Mouse (Mus musculus) kidney, adult 2 months (tissue): ENCODE data around the gene Gnb1. TPM values are rescaled to one million over a fixed set of nuclear protein-coding genes. Genes with fewer than 3 reads are reported as not detected.

Experiments
- DNase-seq: peaks from one replicate; pipeline ENCODE4 v3.0.0; 2021
- H3K27ac ChIP-seq: fragments of 200-500 bp; 2 replicates; pipeline ENCODE4 v1.5.1; 2012; ENCODE audit warnings: low read depth, low read length, control low read depth, inconsistent platforms; ENCODE audit not compliant: insufficient read depth
- H3K27me3 ChIP-seq: fragments of 200-500 bp; replicated peaks from 2 replicates; pipeline ENCODE4 v1.6.1; 2012; ENCODE audit warnings: mild to moderate bottlenecking, moderate library complexity, low read length, inconsistent platforms; ENCODE audit not compliant: control insufficient read depth, insufficient read depth
- H3K36me3 ChIP-seq: fragments of 200-500 bp; 2 replicates; pipeline ENCODE4 v1.6.1; 2012; ENCODE audit warnings: mild to moderate bottlenecking, moderate library complexity, low read length, inconsistent platforms; ENCODE audit not compliant: control insufficient read depth, insufficient read depth
- H3K4me1 ChIP-seq: fragments of 200-500 bp; 2 replicates; pipeline ENCODE4 v1.6.1; 2011; ENCODE audit warnings: low read length; ENCODE audit not compliant: control insufficient read depth, insufficient read depth
- H3K4me3 ChIP-seq: fragments of 200-500 bp; 2 replicates; pipeline ENCODE4 v1.5.1; 2011; ENCODE audit warnings: mild to moderate bottlenecking, low read depth, low read length, control low read depth; ENCODE audit not compliant: insufficient read depth
- CTCF ChIP-seq: fragments of 200-500 bp; conservative IDR thresholded peaks from 2 replicates; pipeline ENCODE4 v1.5.1; 2011; ENCODE audit warnings: low read depth, mild to moderate bottlenecking, control low read depth, low read length, moderate library complexity, mixed read lengths; ENCODE audit not compliant: insufficient read depth, insufficient read length
- POLR2A ChIP-seq: fragments of 200-500 bp; IDR thresholded peaks from one replicate; pipeline ENCODE4 v1.6.1; 2011; ENCODE audit warnings: low read depth, low read length, control low read depth
- WGBS: fragments of 180-500 bp; shearing (Covaris S2); methylation state at CpG from one replicate; pipeline ENCODE4 v1.1.7; 2018; 5-methylcytosine and 5-hydroxymethylcytosine counted together
- polyA plus RNA-seq: library from polyadenylated mRNA; depleted of rRNA; stranded (reverse); fragments of >200 nt; gene quantifications from 2 replicates; pipeline ENCODE4 v1.2.3, GENCODE M21; 2012

The Gnb1 gene
- polyA plus RNA-seq, 1 experiment = 399 TPM

GRCm38 (mm10) chr4:155595777-155596176 lies 104.6 kb downstream of the Gnb1 start:
- no peak overlapping the region for H3K4me3 ChIP-seq
- no peak for DNase-seq
- WGBS = 75% methylated on average over 3 of the region's 3 CpGs
- no peaks in the 10 kb centered on the region for H3K27me3 ChIP-seq
- H3K4me1 ChIP-seq = 0 out of 2 replicates have a peak, but pooled peaks cover 3% of the 10 kb centered on the region
- TF ChIP-seq POLR2A (no peak), CTCF (no peak)
- no peaks in the 10 kb centered on the region for H3K36me3 ChIP-seq
- no peak overlapping the region for H3K27ac ChIP-seq

GRCm38 (mm10) chr4:155596606-155597005 lies 105.4 kb downstream of the Gnb1 start:
- Histone ChIP-seq H3K27me3 (no peaks in the 10 kb centered on the region), H3K4me3 (no peak overlapping the region), H3K27ac (no peak overlapping the region), H3K36me3 (no peaks in the 10 kb centered on the region), H3K4me1 (0 out of 2 replicates have a peak, but pooled peaks cover 3% of the 10 kb centered on the region)
- DNase-seq = no peak
- 45% methylated on average over 5 of the region's 5 CpGs for WGBS
- TF ChIP-seq POLR2A (no peak), CTCF (no peak)

- Histone ChIP-seq H3K27ac (no peak overlapping the region), H3K4me1 (0 out of 2 replicates have a peak, but pooled peaks cover 7% of the 10 kb centered on the region), H3K4me3 (no peak overlapping the region), H3K27me3 (no peaks in the 10 kb centered on the region), H3K36me3 (no peaks in the 10 kb centered on the region; the same call in 1 of the 2 replicates)
- DNase-seq = no peak
- no peak for TF ChIP-seq CTCF
- TF ChIP-seq POLR2A = no peak
- 17% methylated on average over 16 of the region's 20 CpGs for WGBS
These were observed 107.4 kb downstream of the Gnb1 start for GRCm38 (mm10) chr4:155598536-155598935.

- Histone ChIP-seq H3K27me3 (no peaks in the 10 kb centered on the region), H3K36me3 (no peaks in the 10 kb centered on the region; the same call in 1 of the 2 replicates), H3K4me3 (no peak overlapping the region), H3K27ac (no peak overlapping the region; the same call in 1 of the 2 replicates), H3K4me1 (0 out of 2 replicates have a peak, but pooled peaks cover 7% of the 10 kb centered on the region)
- TF ChIP-seq POLR2A = no peak
- no peak for TF ChIP-seq CTCF
- no peak for DNase-seq
- 77% methylated on average over 11 of the region's 11 CpGs for WGBS
These were observed 109.0 kb downstream of the Gnb1 start for GRCm38 (mm10) chr4:155599901-155600825.

DNA sequence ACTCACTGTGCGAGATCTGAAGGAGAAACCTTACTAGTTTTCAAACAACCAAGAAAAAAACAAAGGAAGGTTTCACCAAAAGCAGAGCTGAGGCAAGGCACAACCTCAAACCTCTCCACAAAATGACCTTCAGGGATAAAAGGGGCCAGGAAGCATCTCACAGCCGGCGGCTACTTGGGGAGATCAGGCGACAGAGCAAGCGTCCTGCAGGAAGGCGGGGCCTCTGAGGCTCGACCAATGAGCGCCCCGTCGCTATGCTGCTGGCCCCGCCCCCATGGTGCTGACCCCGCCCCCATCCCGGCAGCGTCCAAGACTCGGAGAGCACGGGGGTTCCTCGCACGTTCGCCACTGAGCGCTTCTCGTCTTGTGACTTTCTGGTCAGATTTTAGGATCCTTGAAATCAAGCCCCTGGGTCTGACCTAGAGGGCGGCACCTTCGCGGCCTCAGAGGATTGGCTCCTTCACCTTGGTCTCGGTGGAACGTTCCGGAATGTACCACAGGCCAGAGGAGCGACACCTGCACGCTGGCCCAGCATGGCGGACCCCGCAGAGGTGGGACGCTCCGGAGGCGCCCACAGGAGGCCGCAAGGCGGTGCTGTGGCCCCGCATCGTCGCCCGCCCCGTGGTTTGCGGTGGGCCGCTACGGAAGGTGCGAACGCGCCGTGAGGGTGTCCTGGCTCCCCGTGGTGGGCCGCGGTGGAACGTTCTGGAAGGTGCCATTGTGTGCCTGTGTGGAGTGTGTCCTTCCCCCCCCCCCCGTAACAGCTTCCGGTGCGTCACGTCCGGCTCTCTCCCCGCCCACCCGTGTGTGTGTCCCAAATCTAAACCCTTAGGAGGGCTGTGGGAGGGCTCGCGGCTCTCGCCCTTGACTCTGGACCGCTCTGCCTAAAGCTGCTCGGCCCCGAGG lies 110.2 kb downstream of the Gnb1 start, which contains the start of gene Slc35e2:
Slc35e2 (plus strand) TSS at position 326 of the 906 bp plus-strand sequence.
- Histone ChIP-seq H3K27me3 (no peaks in the 10 kb centered on the region), H3K36me3 (no peaks in the 10 kb centered on the region; the same call in 1 of the 2 replicates), H3K4me1 (0 out of 2 replicates have a peak, but pooled peaks cover 6% of the 10 kb centered on the region), H3K27ac (peak within 1 kb of the TSS; percentile 98), H3K4me3 (peak within 1 kb of the TSS; percentile 95)
- WGBS = under 1% methylated on average over 65 of the region's 65 CpGs
- DNase-seq = peak; percentile 96
- TF ChIP-seq POLR2A (peak; percentile 62), CTCF (no peak)

- DNase-seq = no peak
- 0 out of 2 replicates have a peak, but pooled peaks cover 4% of the 10 kb centered on the region for H3K4me1 ChIP-seq
- TF ChIP-seq CTCF = no peak
- no peak for TF ChIP-seq POLR2A
- H3K36me3 ChIP-seq = no peaks in the 10 kb centered on the region; the same call in 1 of the 2 replicates
- peak overlapping the region; percentile 95 for H3K4me3 ChIP-seq
- no peaks in the 10 kb centered on the region for H3K27me3 ChIP-seq
- 2% methylated on average over 31 of the region's 31 CpGs for WGBS
- peak overlapping the region; percentile 76 for H3K27ac ChIP-seq
These were observed 110.9 kb downstream of the Gnb1 start for GRCm38 (mm10) chr4:155601997-155602456.
